Mouse (Mus musculus): ENCODE measurements around the gene Tstd2. TPM values are rescaled to one million over a fixed set of nuclear protein-coding genes. Genes with fewer than 3 reads are reported as not detected.

Gene Tstd2
- polyA plus RNA-seq, 1 experiment from 2014 or later = 25.3 TPM

DNA sequence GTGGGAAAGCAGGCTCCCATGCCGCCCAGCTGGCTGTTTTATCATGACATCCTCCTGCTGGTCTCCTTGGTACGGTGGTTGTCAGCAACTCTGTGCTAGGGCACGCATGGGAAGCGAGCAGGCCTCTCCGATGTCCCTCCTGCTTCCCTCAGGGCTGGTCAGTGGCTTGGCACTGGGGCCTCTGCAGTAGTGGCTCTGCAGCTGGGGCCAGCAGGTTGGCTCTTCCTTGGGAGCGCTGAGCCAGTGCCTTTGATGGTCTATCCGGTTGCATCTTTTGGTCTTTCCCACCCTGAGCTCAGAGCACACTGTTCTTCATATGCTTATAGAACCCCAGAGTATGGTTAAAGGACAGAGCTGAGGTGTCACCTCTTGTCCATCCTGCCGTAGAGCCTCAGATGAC, 28.4 kb downstream of the Tstd2 start:
- ATAC-seq (replicated peaks; ENCODE audit: extremely low read depth, insufficient read depth, low FRiP score) = no peak
- no peak overlapping the region for H3K27ac ChIP-seq (ENCODE audit: low read length)
- WGBS = 73% methylated on average over 8 of the region's 8 CpGs

DNA sequence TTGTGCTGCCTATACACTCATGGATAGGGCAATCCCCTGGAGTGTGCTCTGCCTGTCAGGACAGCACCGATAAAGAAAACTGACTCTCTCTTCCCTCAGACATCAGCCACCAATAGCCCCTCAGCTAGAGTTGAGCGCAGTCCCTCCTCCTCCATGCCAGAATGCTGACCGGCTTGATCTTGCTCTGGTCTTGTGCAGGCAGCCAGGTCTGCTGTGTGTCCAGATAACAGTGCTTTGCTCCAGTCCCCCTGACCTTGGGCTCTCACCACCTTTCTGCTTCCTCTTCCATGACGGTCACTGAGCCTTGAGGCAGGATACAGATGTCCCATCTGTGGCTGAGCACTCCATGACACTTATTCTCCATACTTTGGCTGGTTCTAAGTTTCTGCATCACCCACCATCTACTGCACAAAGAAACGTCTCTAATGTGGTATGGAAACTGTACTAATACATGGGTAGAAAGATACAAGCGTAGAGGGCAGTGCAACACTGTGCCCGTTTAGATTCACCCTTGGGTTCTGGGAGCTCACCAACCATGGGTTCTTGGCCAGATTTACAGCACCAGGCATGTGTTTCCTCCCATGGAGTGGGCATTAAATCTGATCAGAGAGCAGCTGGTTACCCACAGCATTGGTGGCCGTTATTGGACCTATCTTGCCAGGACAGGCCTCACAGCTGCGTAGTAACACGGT, 36.3 kb downstream of the Tstd2 start:
- 76% methylated on average over 10 of the region's 10 CpGs for WGBS
- no peak overlapping the region for H3K27ac ChIP-seq (ENCODE audit: low read length)

More for the DNA sequence above, 28.4 kb downstream of the Tstd2 start:
- H3K36me3 ChIP-seq (ENCODE audit: control insufficient read depth, insufficient read depth) = peaks cover 49% of the 10 kb centered on the region
- H3K27me3 ChIP-seq (ENCODE audit: control insufficient read depth, insufficient read depth, low read length) = no peaks in the 10 kb centered on the region
- no peak overlapping the region for H3K4me2 ChIP-seq (ENCODE audit: low read depth, low read length)
- no peak overlapping the region for H3K4me3 ChIP-seq (ENCODE audit: low read length)
- no peaks in the 10 kb centered on the region for H3K9me3 ChIP-seq (replicated peaks; ENCODE audit: control insufficient read depth, low read length)
- no peaks in the 10 kb centered on the region for H3K4me1 ChIP-seq (ENCODE audit: control insufficient read depth, insufficient read depth, low read length)
- no peak overlapping the region for H3K9ac ChIP-seq (ENCODE audit: low read length)

DNA sequence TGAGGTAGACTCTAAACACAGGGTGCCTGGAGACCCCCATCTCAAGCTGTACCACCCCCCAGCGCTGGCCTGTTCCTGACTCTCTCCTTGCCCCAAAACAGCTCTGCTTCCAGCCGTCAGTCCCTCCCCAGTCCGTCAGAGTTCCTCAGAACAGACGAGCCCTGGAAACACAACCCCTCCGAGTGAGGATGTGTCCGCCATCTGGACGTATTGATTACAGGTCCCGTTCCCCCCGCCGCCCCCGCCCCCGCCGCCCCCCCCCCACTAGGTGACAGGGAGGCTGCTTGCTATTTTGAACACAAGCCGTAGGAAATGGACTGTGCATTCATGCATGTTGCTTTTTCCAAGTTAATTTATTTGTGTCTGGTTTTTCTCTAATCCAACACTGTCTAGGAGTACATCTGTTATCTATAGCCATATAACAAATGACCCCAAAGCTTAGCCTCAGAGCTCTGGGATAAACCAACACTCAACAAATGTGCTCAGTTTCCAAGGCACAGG, 37.2 kb downstream of the Tstd2 start:
- WGBS = 35% methylated on average over 14 of the region's 14 CpGs
- Histone ChIP-seq H3K36me3 (ENCODE audit: control insufficient read depth, insufficient read depth) (peaks cover 18% of the 10 kb centered on the region; the same call in 1 of the 2 replicates), H3K4me1 (ENCODE audit: control insufficient read depth, insufficient read depth, low read length) (peaks cover 16% of the 10 kb centered on the region), H3K9ac (ENCODE audit: low read length) (no peak overlapping the region), H3K4me3 (ENCODE audit: low read length) (no peak overlapping the region), H3K9me3 (replicated peaks; ENCODE audit: control insufficient read depth, low read length) (no peaks in the 10 kb centered on the region), H3K27ac (ENCODE audit: low read length) (no peak overlapping the region; the same call in 1 of the 2 replicates), H3K27me3 (ENCODE audit: control insufficient read depth, insufficient read depth, low read length) (no peaks in the 10 kb centered on the region), H3K4me2 (ENCODE audit: low read depth, low read length) (no peak overlapping the region)
- no peak; the same call in 1 of the 2 replicates for ATAC-seq (replicated peaks; ENCODE audit: extremely low read depth, insufficient read depth, low FRiP score)

More for the DNA sequence above, 36.3 kb downstream of the Tstd2 start:
- H3K4me3 ChIP-seq (ENCODE audit: low read length) = no peak overlapping the region
- H3K36me3 ChIP-seq (ENCODE audit: control insufficient read depth, insufficient read depth) = peaks cover 17% of the 10 kb centered on the region
- H3K27me3 ChIP-seq (ENCODE audit: control insufficient read depth, insufficient read depth, low read length) = no peaks in the 10 kb centered on the region
- H3K4me2 ChIP-seq (ENCODE audit: low read depth, low read length) = no peak overlapping the region
- H3K4me1 ChIP-seq (ENCODE audit: control insufficient read depth, insufficient read depth, low read length) = peaks cover 16% of the 10 kb centered on the region
- no peaks in the 10 kb centered on the region for H3K9me3 ChIP-seq (replicated peaks; ENCODE audit: control insufficient read depth, low read length)
- H3K9ac ChIP-seq (ENCODE audit: low read length) = no peak overlapping the region
- ATAC-seq (replicated peaks; ENCODE audit: extremely low read depth, insufficient read depth, low FRiP score) = no peak

DNA sequence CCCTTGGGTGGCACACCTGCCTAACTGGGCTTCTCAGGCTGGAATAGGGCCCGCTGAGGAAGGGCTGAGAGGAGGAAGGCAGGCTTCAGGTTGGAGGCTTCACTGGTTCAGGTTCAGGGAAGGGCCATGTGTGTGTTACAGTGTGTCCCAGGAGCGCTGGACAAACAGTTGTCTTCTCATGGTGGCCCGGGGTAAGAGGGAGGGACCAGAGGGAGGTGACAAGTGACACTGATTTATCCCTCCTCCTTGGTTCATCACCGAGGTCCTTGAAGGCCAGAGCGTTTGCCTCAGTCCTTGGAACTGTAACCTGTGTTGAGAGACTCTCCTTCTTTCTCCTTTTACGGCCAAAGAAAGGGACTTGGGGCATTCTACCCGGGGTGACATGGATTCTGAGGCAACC, 38.0 kb downstream of the Tstd2 start:
- H3K9me3 ChIP-seq (replicated peaks; ENCODE audit: control insufficient read depth, low read length) = no peaks in the 10 kb centered on the region
- 29% methylated on average over 7 of the region's 7 CpGs for WGBS
- peaks cover 16% of the 10 kb centered on the region for H3K4me1 ChIP-seq (ENCODE audit: control insufficient read depth, insufficient read depth, low read length)
- no peak overlapping the region for H3K4me2 ChIP-seq (ENCODE audit: low read depth, low read length)
- no peak for ATAC-seq (replicated peaks; ENCODE audit: extremely low read depth, insufficient read depth, low FRiP score)
- peaks cover 20% of the 10 kb centered on the region; the same call in 1 of the 2 replicates for H3K36me3 ChIP-seq (ENCODE audit: control insufficient read depth, insufficient read depth)
- H3K27me3 ChIP-seq (ENCODE audit: control insufficient read depth, insufficient read depth, low read length) = no peaks in the 10 kb centered on the region
- no peak overlapping the region; the same call in none of the 2 replicates for H3K27ac ChIP-seq (ENCODE audit: low read length)
- no peak overlapping the region for H3K4me3 ChIP-seq (ENCODE audit: low read length)
- H3K9ac ChIP-seq (ENCODE audit: low read length) = no peak overlapping the region

DNA sequence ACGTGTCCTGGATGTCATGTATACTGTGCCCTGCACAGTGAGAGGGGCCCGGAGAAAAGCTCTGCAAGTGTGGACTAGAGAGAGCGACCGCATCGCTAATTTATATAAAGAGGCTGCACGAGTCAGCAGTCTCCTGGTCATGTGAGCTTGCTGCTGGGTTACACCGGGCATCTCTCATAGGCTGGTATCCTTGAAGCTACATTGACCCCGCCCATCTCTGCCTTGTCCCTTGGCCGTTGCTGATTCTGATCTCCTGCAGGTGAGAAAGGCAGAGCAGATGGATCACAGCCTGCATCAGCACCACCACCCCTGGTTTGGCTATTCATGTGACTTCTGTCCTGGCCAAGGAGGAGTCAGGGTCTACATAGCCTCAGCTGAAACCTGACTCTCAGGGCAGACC, 39.4 kb downstream of the Tstd2 start:
- ATAC-seq (replicated peaks; ENCODE audit: extremely low read depth, insufficient read depth, low FRiP score) = no peak
- H3K4me2 ChIP-seq (ENCODE audit: low read depth, low read length) = no peak overlapping the region
- no peak overlapping the region for H3K9ac ChIP-seq (ENCODE audit: low read length)
- no peak overlapping the region for H3K4me3 ChIP-seq (ENCODE audit: low read length)
- H3K36me3 ChIP-seq (ENCODE audit: control insufficient read depth, insufficient read depth) = peaks cover 25% of the 10 kb centered on the region; the same call in 1 of the 2 replicates
- no peaks in the 10 kb centered on the region for H3K27me3 ChIP-seq (ENCODE audit: control insufficient read depth, insufficient read depth, low read length)
- 73% methylated on average over 9 of the region's 9 CpGs for WGBS
- H3K27ac ChIP-seq (ENCODE audit: low read length) = no peak overlapping the region
- peaks cover 20% of the 10 kb centered on the region for H3K4me1 ChIP-seq (ENCODE audit: control insufficient read depth, insufficient read depth, low read length)
- no peaks in the 10 kb centered on the region for H3K9me3 ChIP-seq (replicated peaks; ENCODE audit: control insufficient read depth, low read length)

DNA sequence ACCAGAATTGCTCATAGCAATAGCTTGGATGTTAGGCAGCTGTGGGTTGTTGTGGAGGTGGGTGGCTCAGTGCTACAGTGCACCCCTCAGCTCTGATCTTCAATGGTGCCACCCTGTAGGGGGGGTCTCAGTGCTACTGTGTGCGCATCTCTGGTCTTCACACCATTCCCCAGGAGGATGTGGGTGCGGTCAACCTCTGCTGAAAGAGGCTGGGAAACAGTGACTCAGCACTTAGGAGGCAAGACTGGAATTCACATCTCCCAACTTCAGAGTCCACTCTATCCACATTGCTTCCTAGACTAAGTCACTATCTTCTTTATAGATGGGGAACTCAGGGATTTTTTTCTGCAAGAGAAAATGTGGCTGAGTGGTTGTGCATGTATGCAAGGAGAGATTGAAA, 40.9 kb downstream of the Tstd2 start:
- peaks cover 34% of the 10 kb centered on the region for H3K36me3 ChIP-seq (ENCODE audit: control insufficient read depth, insufficient read depth)

DNA sequence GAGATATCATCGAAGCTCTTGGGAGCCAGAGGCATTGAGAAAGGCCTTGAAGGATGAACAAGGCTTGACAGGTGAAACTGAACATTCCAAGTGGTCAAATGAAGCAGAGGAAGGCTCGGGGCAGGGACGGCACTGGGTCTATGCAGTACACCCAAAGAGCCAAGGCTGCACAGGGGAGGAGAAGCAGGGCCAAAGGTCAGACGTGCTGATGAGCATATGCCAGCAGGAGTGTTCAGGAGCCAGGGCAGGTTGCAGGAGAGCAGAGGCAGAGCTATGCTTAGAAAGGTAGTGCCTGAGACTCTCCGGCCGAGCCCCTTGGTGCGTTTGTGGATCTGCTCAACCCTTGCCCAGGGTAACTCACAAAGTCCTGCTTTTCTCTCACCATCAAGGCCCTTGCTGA, 41.9 kb downstream of the Tstd2 start:
- H3K36me3 ChIP-seq (ENCODE audit: control insufficient read depth, insufficient read depth) = peaks cover 39% of the 10 kb centered on the region
- H3K4me2 ChIP-seq (ENCODE audit: low read depth, low read length) = no peak overlapping the region
- WGBS = 90% methylated on average over 7 of the region's 7 CpGs
- no peak overlapping the region for H3K27ac ChIP-seq (ENCODE audit: low read length)
- no peak for ATAC-seq (replicated peaks; ENCODE audit: extremely low read depth, insufficient read depth, low FRiP score)
- no peaks in the 10 kb centered on the region for H3K27me3 ChIP-seq (ENCODE audit: control insufficient read depth, insufficient read depth, low read length)
- H3K9ac ChIP-seq (ENCODE audit: low read length) = no peak overlapping the region
- no peak overlapping the region for H3K4me3 ChIP-seq (ENCODE audit: low read length)
- H3K4me1 ChIP-seq (ENCODE audit: control insufficient read depth, insufficient read depth, low read length) = peaks cover 19% of the 10 kb centered on the region
- no peaks in the 10 kb centered on the region for H3K9me3 ChIP-seq (replicated peaks; ENCODE audit: control insufficient read depth, low read length)

More for the DNA sequence above, 40.9 kb downstream of the Tstd2 start:
- H3K4me2 ChIP-seq (ENCODE audit: low read depth, low read length) = no peak overlapping the region
- H3K27me3 ChIP-seq (ENCODE audit: control insufficient read depth, insufficient read depth, low read length) = no peaks in the 10 kb centered on the region
- H3K9me3 ChIP-seq (replicated peaks; ENCODE audit: control insufficient read depth, low read length) = no peaks in the 10 kb centered on the region
- H3K4me1 ChIP-seq (ENCODE audit: control insufficient read depth, insufficient read depth, low read length) = peaks cover 20% of the 10 kb centered on the region
- WGBS = 83% methylated on average over 2 of the region's 2 CpGs
- no peak overlapping the region for H3K9ac ChIP-seq (ENCODE audit: low read length)
- H3K4me3 ChIP-seq (ENCODE audit: low read length) = no peak overlapping the region
- ATAC-seq (replicated peaks; ENCODE audit: extremely low read depth, insufficient read depth, low FRiP score) = no peak
- no peak overlapping the region for H3K27ac ChIP-seq (ENCODE audit: low read length)

DNA sequence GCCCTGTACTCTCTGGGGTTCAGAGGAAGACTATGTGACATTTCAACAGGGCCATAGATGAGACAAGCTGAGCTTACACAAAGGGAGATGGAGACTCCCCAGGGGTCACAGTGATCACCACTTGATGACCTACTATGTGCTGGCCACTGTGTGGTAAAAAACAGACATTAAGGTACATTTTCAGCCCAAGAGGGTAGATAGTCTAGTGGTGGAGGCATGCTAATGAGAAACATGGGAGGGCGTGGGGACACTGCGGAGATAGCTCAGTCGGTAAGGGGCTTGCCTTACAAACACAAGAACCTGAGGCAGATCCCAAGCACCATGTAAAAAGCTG, 42.7 kb downstream of the Tstd2 start:
- H3K4me1 ChIP-seq (ENCODE audit: control insufficient read depth, insufficient read depth, low read length) = peaks cover 11% of the 10 kb centered on the region
- H3K27ac ChIP-seq (ENCODE audit: low read length) = no peak overlapping the region
- no peak overlapping the region for H3K9ac ChIP-seq (ENCODE audit: low read length)
- H3K4me2 ChIP-seq (ENCODE audit: low read depth, low read length) = no peak overlapping the region
- H3K4me3 ChIP-seq (ENCODE audit: low read length) = no peak overlapping the region
- peaks cover 43% of the 10 kb centered on the region for H3K36me3 ChIP-seq (ENCODE audit: control insufficient read depth, insufficient read depth)
- WGBS = 91% methylated on average over 3 of the region's 3 CpGs
- H3K27me3 ChIP-seq (ENCODE audit: control insufficient read depth, insufficient read depth, low read length) = no peaks in the 10 kb centered on the region
- no peak for ATAC-seq (replicated peaks; ENCODE audit: extremely low read depth, insufficient read depth, low FRiP score)
- no peaks in the 10 kb centered on the region for H3K9me3 ChIP-seq (replicated peaks; ENCODE audit: control insufficient read depth, low read length)

DNA sequence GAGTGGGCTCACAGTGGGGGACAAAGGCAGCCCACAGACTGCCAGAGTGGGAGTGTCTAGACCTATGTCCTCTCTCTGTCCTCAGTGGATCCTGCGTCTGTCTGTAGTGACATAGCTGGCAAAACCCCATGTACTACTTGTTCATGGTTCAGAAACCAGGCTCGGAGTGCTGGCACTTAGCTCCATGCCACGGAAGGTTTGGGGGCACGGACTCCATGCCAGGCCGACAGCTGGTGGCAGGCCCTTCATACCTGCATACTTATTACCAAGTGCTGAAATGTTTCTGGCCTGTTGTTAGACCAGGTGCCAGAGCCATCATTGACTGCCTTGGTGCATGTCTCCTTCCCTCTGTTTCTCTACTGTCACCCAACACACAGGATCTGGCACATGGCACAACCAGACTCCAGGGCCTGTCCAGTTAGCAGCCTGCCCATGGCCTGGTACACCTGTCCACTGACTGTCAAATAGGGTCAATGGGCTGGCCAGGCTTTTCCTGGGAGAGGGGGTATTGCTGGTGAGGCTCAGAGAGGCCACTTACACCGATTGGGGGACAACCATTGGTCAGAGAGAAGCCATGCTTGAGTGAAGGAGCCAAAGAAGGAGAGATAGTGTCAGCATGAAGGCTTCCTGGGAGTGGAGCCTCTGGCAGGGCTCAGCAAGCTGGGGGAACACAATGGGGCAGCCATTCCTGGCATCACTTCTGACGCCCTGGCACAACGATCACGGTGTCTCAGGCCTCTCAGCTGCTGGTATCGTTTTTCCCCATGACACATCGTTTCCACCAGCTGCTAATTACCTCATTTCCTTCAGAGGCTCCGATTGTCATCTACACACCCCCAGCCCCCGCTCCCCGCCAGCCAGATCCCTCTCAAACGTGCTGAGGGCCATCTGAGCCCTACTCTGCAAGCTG, 43.3 kb downstream of the Tstd2 start:
- H3K27ac ChIP-seq (ENCODE audit: low read length) = no peak overlapping the region
- no peak overlapping the region for H3K4me3 ChIP-seq (ENCODE audit: low read length)
- H3K4me2 ChIP-seq (ENCODE audit: low read depth, low read length) = no peak overlapping the region
- no peaks in the 10 kb centered on the region for H3K9me3 ChIP-seq (replicated peaks; ENCODE audit: control insufficient read depth, low read length)
- no peak; the same call in 1 of the 2 replicates for ATAC-seq (replicated peaks; ENCODE audit: extremely low read depth, insufficient read depth, low FRiP score)
- H3K9ac ChIP-seq (ENCODE audit: low read length) = no peak overlapping the region
- H3K4me1 ChIP-seq (ENCODE audit: control insufficient read depth, insufficient read depth, low read length) = peaks cover 10% of the 10 kb centered on the region
- H3K36me3 ChIP-seq (ENCODE audit: control insufficient read depth, insufficient read depth) = peaks cover 43% of the 10 kb centered on the region
- WGBS = 59% methylated on average over 15 of the region's 15 CpGs
- H3K27me3 ChIP-seq (ENCODE audit: control insufficient read depth, insufficient read depth, low read length) = no peaks in the 10 kb centered on the region
